Mouse (Mus musculus): Measurements from ENCODE around the gene Npas2. TPM values are rescaled to one million over a fixed set of nuclear protein-coding genes. Genes with fewer than 3 reads are reported as not detected.

Npas2 gene
- total and polyA plus RNA-seq, 3 experiments: not detected

- Histone ChIP-seq H3K9me3 (replicated peaks; ENCODE audit: insufficient read depth, low read length) (no peaks in the 10 kb centered on the region), H3K9ac (ENCODE audit: control insufficient read depth, low read depth, low read length, poor library complexity, severe bottlenecking) (peak overlapping the region; percentile 98), H3K27ac (ENCODE audit: control insufficient read depth, low read depth, low read length) (peak overlapping the region; percentile 81), H3K4me3 (ENCODE audit: control insufficient read depth in 1 of 2, insufficient read depth in 1 of 2, low read depth in 2 of 2, low read length in 2 of 2) (peak overlapping the region; percentile 97 to 98), H3K4me1 (ENCODE audit: control insufficient read depth in 1 of 2, insufficient read depth in 2 of 2, low read length in 2 of 2) (peaks cover 2 to 21% of the 10 kb centered on the region in 2 experiments; a peak in 2 of 4 replicates), H3K79me2 (ENCODE audit: control insufficient read depth, insufficient read depth, low read length, poor library complexity) (peaks cover 25% of the 10 kb centered on the region), H3K27me3 (ENCODE audit: control insufficient read depth in 1 of 2, insufficient read depth in 2 of 2, low read length in 2 of 2) (no peaks in the 10 kb centered on the region), H3K36me3 (ENCODE audit: control insufficient read depth in 1 of 2, insufficient read depth in 2 of 2, low read length in 2 of 2) (peaks cover 24 to 26% of the 10 kb centered on the region in 2 experiments)
- TF ChIP-seq MXI1 (IDR thresholded peaks at IDR 0.05; ENCODE audit: low read depth, low read length): no peak
- TF ChIP-seq BHLHE40 (IDR thresholded peaks at IDR 0.05; ENCODE audit: borderline replicate concordance, low read depth, low read length): no peak
- no peak for TF ChIP-seq ZNF384 (IDR thresholded peaks at IDR 0.05; ENCODE audit: low read depth, low read length)
- TF ChIP-seq SMC3 (IDR thresholded peaks at IDR 0.05; ENCODE audit: low read depth, low read length): no peak
- TF ChIP-seq NRF1 (IDR thresholded peaks at IDR 0.05; ENCODE audit: insufficient read depth, low read depth, low read length, poor library complexity, severe bottlenecking): no peak
- TF ChIP-seq RCOR1 (IDR thresholded peaks at IDR 0.05; ENCODE audit: low read depth, low read length): no peak
- TF ChIP-seq POLR2A (IDR thresholded peaks at IDR 0.05; ENCODE audit: control insufficient read depth in 1 of 2, insufficient read depth in 1 of 2, low read depth in 1 of 2, low read length in 2 of 2, poor library complexity in 1 of 2): 0 out of 4 replicates have a peak, but pooled peaks of 1 of the 2 experiments have one; percentile 5
- TF ChIP-seq USF2 (IDR thresholded peaks at IDR 0.05; ENCODE audit: borderline replicate concordance in 1 of 2, insufficient read depth in 1 of 2, low read depth in 1 of 2, low read length in 2 of 2): no peak
- 0 out of 2 replicates have a peak, but pooled peaks have one; percentile 32 for TF ChIP-seq TBP (IDR thresholded peaks at IDR 0.05; ENCODE audit: low read depth, low read length)
- TF ChIP-seq SIN3A (IDR thresholded peaks at IDR 0.05; ENCODE audit: low read length): peak; percentile 14; the same call in 1 of the 2 replicates
- peak; percentile 96 for TF ChIP-seq CHD1 (IDR thresholded peaks at IDR 0.05; ENCODE audit: low read depth, low read length)
- TF ChIP-seq HCFC1 (IDR thresholded peaks at IDR 0.05; ENCODE audit: low read depth, low read length): no peak
- no peak for TF ChIP-seq MAX (IDR thresholded peaks at IDR 0.05; ENCODE audit: low read length)
- peak; percentile 43 for DNase-seq (ENCODE audit: low read depth, low spot score)
Observed at GRCm38 (mm10) chr1:39368267-39368841, 174.8 kb downstream of the Npas2 start.

DNA sequence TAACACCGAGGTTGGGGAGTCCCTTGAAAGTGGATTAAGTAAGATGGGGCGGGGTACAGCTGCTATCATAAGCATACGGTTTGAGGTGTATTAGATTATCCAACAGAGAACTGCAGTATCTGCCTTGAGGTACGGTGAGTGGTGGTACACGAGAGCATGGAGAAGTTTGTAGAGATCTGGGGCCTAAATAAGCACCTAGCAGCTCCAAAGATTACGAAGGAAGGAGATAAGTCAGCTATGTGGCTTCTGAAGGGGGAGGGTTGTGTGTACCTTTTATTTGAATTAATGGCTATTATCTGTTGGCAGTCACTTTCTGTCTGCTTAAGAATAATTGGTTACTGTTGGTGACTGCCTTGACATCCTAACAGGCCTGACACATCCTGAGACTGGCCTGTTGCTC lies 176.9 kb downstream of the Npas2 start:
- Histone ChIP-seq H3K4me3 (ENCODE audit: control insufficient read depth in 1 of 2, insufficient read depth in 1 of 2, low read depth in 2 of 2, low read length in 2 of 2) (peak overlapping the region in 1 of 2 experiments; percentile 98; a peak in 1 of 4 replicates), H3K79me2 (ENCODE audit: control insufficient read depth, insufficient read depth, low read length, poor library complexity) (peaks cover 25% of the 10 kb centered on the region), H3K27ac (ENCODE audit: control insufficient read depth, low read depth, low read length) (peak overlapping the region; percentile 81), H3K36me3 (ENCODE audit: control insufficient read depth in 1 of 2, insufficient read depth in 2 of 2, low read length in 2 of 2) (peaks cover 24 to 26% of the 10 kb centered on the region in 2 experiments), H3K9ac (ENCODE audit: control insufficient read depth, low read depth, low read length, poor library complexity, severe bottlenecking) (peak overlapping the region; percentile 98), H3K27me3 (ENCODE audit: control insufficient read depth in 1 of 2, insufficient read depth in 2 of 2, low read length in 2 of 2) (no peaks in the 10 kb centered on the region), H3K4me1 (ENCODE audit: control insufficient read depth in 1 of 2, insufficient read depth in 2 of 2, low read length in 2 of 2) (peaks cover 2 to 21% of the 10 kb centered on the region in 2 experiments; a peak in 2 of 4 replicates), H3K9me3 (replicated peaks; ENCODE audit: insufficient read depth, low read length) (no peaks in the 10 kb centered on the region)
- TF ChIP-seq EP300 (IDR thresholded peaks at IDR 0.05; ENCODE audit: low read depth in 1 of 2, low read length in 2 of 2) (peak in 1 of 2 experiments; percentile 24; a peak in 1 of 4 replicates), GATA1 (IDR thresholded peaks at IDR 0.05; ENCODE audit: low read depth, low read length) (peak; percentile 52), TBP (IDR thresholded peaks at IDR 0.05; ENCODE audit: low read depth, low read length) (no peak), ZNF384 (IDR thresholded peaks at IDR 0.05; ENCODE audit: low read depth, low read length) (no peak), MYB (IDR thresholded peaks at IDR 0.05; ENCODE audit: low read depth, low read length) (peak; percentile 6; the same call in 1 of the 2 replicates), ETS1 (IDR thresholded peaks at IDR 0.05; ENCODE audit: low read depth, low read length) (0 out of 2 replicates have a peak, but pooled peaks have one; percentile 4), MYC (IDR thresholded peaks at IDR 0.05; ENCODE audit: low read depth, low read length) (no peak)
- peak; percentile 46 for DNase-seq (ENCODE audit: low read depth, low spot score)

All from MEL (cell line).